28 mouse cellular contexts compared by ENCODE assay signal in genomic region chr13:32398616-32399015, GRCm38 (mm10).
DNase-seq lines count a peak whose midpoint lies in the region; ATAC-seq lines count a peak whose summit lies in the region.
"Had no signal": no experiment of that assay in that cellular context is flagged by ENCODE, and none has a peak within 500 bp of the region (broad histone marks: within the 10 kb centered on the region; RNA-seq: fewer than 3 reads in every experiment).

No protein-coding gene starts in this region.

- H3K4me1 ChIP-seq in embryonic facial prominence, embryonic 14.5 days (ENCODE audit: control insufficient read depth, insufficient read depth, low read length): no peaks in the 10 kb centered on the region
- H3K4me1 ChIP-seq in embryonic facial prominence, embryonic 10.5 days: no peaks in the 10 kb centered on the region
- H3K4me1 ChIP-seq: embryonic facial prominence, embryonic 12.5 days; heart, embryonic 10.5 days; heart, embryonic 13.5 days; hindbrain, embryonic 12.5 days; hindbrain, embryonic 15.5 days had no signal

- no peaks in the 10 kb centered on the region for H3K27me3 ChIP-seq in embryonic facial prominence, embryonic 14.5 days (replicated peaks; ENCODE audit: control insufficient read depth, insufficient read depth, low read length)
- no peaks in the 10 kb centered on the region for H3K27me3 ChIP-seq in embryonic facial prominence, embryonic 10.5 days (replicated peaks; ENCODE audit: low read depth, poor library complexity, severe bottlenecking)
- H3K27me3 ChIP-seq: embryonic facial prominence, embryonic 12.5 days; heart, embryonic 13.5 days; hindbrain, embryonic 12.5 days; hindbrain, embryonic 15.5 days had no signal

- ATAC-seq in embryonic facial prominence, embryonic 14.5 days (ENCODE audit: low read depth): no peak
- ATAC-seq: activated CD4-positive, CD25-positive, alpha-beta regulatory T cell, adult 4 months; CD4-positive, CD25-positive, alpha-beta regulatory T cell, adult 4 months; forebrain, embryonic 14.5 days; forebrain, postnatal 0 days; intestine, postnatal 0 days had no signal

- H3K36me3 ChIP-seq in embryonic facial prominence, embryonic 14.5 days (ENCODE audit: control insufficient read depth, insufficient read depth, low read length): no peaks in the 10 kb centered on the region
- no peaks in the 10 kb centered on the region for H3K36me3 ChIP-seq in embryonic facial prominence, embryonic 10.5 days (replicated peaks)
- H3K36me3 ChIP-seq: embryonic facial prominence, embryonic 12.5 days; heart, embryonic 10.5 days; heart, embryonic 13.5 days; hindbrain, embryonic 12.5 days; hindbrain, embryonic 15.5 days had no signal

- H3K9me3 ChIP-seq in embryonic facial prominence, embryonic 14.5 days (ENCODE audit: control insufficient read depth, low read length): no peaks in the 10 kb centered on the region
- H3K9me3 ChIP-seq in embryonic facial prominence, embryonic 10.5 days: no peaks in the 10 kb centered on the region
- H3K9me3 ChIP-seq: heart, embryonic 10.5 days; heart, embryonic 13.5 days; hindbrain, embryonic 12.5 days; hindbrain, embryonic 15.5 days had no signal

- no peak overlapping the region for H3K4me2 ChIP-seq in embryonic facial prominence, embryonic 14.5 days (ENCODE audit: low read depth, low read length)
- H3K4me2 ChIP-seq: embryonic facial prominence, embryonic 12.5 days; heart, embryonic 13.5 days; hindbrain, embryonic 12.5 days; hindbrain, embryonic 15.5 days had no signal

- no peak overlapping the region for H3K9ac ChIP-seq in embryonic facial prominence, embryonic 14.5 days (ENCODE audit: low read depth, low read length)
- H3K9ac ChIP-seq: embryonic facial prominence, embryonic 12.5 days; forebrain, postnatal 0 days; heart, embryonic 13.5 days; hindbrain, embryonic 12.5 days; hindbrain, embryonic 15.5 days had no signal

- H3K27ac ChIP-seq in embryonic facial prominence, embryonic 14.5 days (replicated peaks; ENCODE audit: low read depth, low read length): no peak overlapping the region
- H3K27ac ChIP-seq in embryonic facial prominence, embryonic 10.5 days (replicated peaks): no peak overlapping the region
- H3K27ac ChIP-seq: embryonic facial prominence, embryonic 12.5 days; heart, adult 2 months; heart, embryonic 10.5 days; heart, embryonic 13.5 days; hindbrain, embryonic 12.5 days; hindbrain, embryonic 15.5 days had no signal

- no peak overlapping the region for H3K4me3 ChIP-seq in embryonic facial prominence, embryonic 14.5 days (ENCODE audit: low read depth, low read length)
- H3K4me3 ChIP-seq in embryonic facial prominence, embryonic 10.5 days: no peak overlapping the region
- H3K4me3 ChIP-seq: embryonic facial prominence, embryonic 12.5 days; heart, adult 2 months; heart, embryonic 10.5 days; heart, embryonic 13.5 days; hindbrain, embryonic 12.5 days; hindbrain, embryonic 15.5 days had no signal

- DNase-seq in embryonic facial prominence, embryonic 14.5 days (ENCODE audit: low spot score): peak; percentile 6
- no peak for DNase-seq in embryonic facial prominence, embryonic 10.5 days (ENCODE audit: low spot score)
- DNase-seq in 3134 (ENCODE audit: extremely low read depth, insufficient read length, low spot score) (peak; percentile 30), adipocyte (ENCODE audit: low spot score) (peak; percentile 95)
- peak; percentile 95 for DNase-seq in fibroblast of lung, adult 2 months (ENCODE audit: low read depth)
- no peak for DNase-seq in lung, postnatal 4 days
- no peak for DNase-seq in layer of hippocampus, adult 18-20 months (ENCODE audit: low spot score in 2 of 2)
- no peak for DNase-seq in right cerebral cortex, postnatal 4 days
- DNase-seq: adrenal gland, postnatal 10 days; adrenal gland, postnatal 36 days; cerebellum, adult 11-12 months; cerebellum, adult 8-10 months; cerebellum, postnatal 14 days; forebrain, postnatal 0 days; gastrocnemius, postnatal 10 days; gastrocnemius, postnatal 36 days; heart, adult 2 months; heart, postnatal 14 days; heart, postnatal 4 days had no signal

- 44% methylated on average over 1 of the region's 1 CpGs for WGBS in embryonic facial prominence, embryonic 14.5 days
- 64% methylated on average over 1 of the region's 1 CpGs for WGBS in embryonic facial prominence, embryonic 10.5 days

Comparison
In these comparisons a context has a peak if more than half of its experiments do, and no peak if none do; other contexts are left out.
1. DNase-seq: peak in embryonic facial prominence, embryonic 14.5 days (single experiment), 3134 (single experiment), adipocyte (single experiment) and fibroblast of lung, adult 2 months (single experiment); none in embryonic facial prominence, embryonic 10.5 days (single experiment), lung, postnatal 4 days (0 of 2), layer of hippocampus, adult 18-20 months (0 of 2) and right cerebral cortex, postnatal 4 days (single experiment).